Mouse (Mus musculus) hindbrain, embryonic 14.5 days (tissue): ENCODE measurements around the gene Meis2. TPM values are rescaled to one million over a fixed set of nuclear protein-coding genes. Genes with fewer than 3 reads are reported as not detected.

Source experiments
- ATAC-seq: fragments of 200-750 bp; cut with Nextera tagmentation; 2 replicates; pipeline ENCODE4 v1.8.0; 2017; ENCODE audit warnings: moderate number of reproducible peaks, mild to moderate bottlenecking, moderate TSS enrichment, moderate library complexity; ENCODE audit not compliant: low FRiP score
- DNase-seq: peaks from one replicate; pipeline ENCODE4 v3.0.0-alpha.2; 2015; ENCODE audit warnings: low spot score
- H3K27ac ChIP-seq: fragments of 300-500 bp; sonication (generic); 2 replicates; pipeline ENCODE4 v1.5.1; 2014; ENCODE audit warnings: mild to moderate bottlenecking, moderate library complexity
- H3K27me3 ChIP-seq: fragments of 300-500 bp; sonication (generic); 2 replicates; pipeline ENCODE4 v1.6.1; 2014; ENCODE audit warnings: mild to moderate bottlenecking, low read length, mixed read lengths; ENCODE audit not compliant: control insufficient read depth, insufficient read depth
- H3K36me3 ChIP-seq: fragments of 300-500 bp; sonication (generic); replicated peaks from 2 replicates; pipeline ENCODE4 v1.6.1; 2014; ENCODE audit not compliant: control insufficient read depth, insufficient read depth
- H3K4me1 ChIP-seq: fragments of 300-500 bp; sonication (generic); replicated peaks from 2 replicates; pipeline ENCODE4 v1.6.1; 2014; ENCODE audit warnings: antibody characterized with exemption, low read length, mixed read lengths; ENCODE audit not compliant: control insufficient read depth, insufficient read depth
- H3K4me2 ChIP-seq: fragments of 300-500 bp; sonication (generic); replicated peaks from 2 replicates; pipeline ENCODE4 v1.6.1; 2014; ENCODE audit warnings: mild to moderate bottlenecking, moderate library complexity
- H3K4me3 ChIP-seq: fragments of 300-500 bp; sonication (generic); replicated peaks from 2 replicates; pipeline ENCODE4 v1.5.1; 2014; ENCODE audit warnings: mild to moderate bottlenecking, low read length
- H3K9ac ChIP-seq: fragments of 300-500 bp; sonication (generic); 2 replicates; pipeline ENCODE4 v1.6.1; 2014
- H3K9me3 ChIP-seq: fragments of 300-500 bp; sonication (generic); 2 replicates; pipeline ENCODE4 v1.6.1; 2016; ENCODE audit warnings: low read length; ENCODE audit not compliant: control insufficient read depth
- WGBS: fragments of 180-500 bp; shearing (Covaris S2); extraction: QIAGEN DNeasy Blood & Tissue Kit; methylation state at CpG from one replicate; pipeline ENCODE4 v1.1.7; 2014; 5-methylcytosine and 5-hydroxymethylcytosine counted together
- polyA plus RNA-seq: library from polyadenylated mRNA; unstranded; fragments of >200 nt; fragmentation: Nextera tagmentation; extraction: Ambion mirVana; gene quantifications from 2 replicates; pipeline ENCODE4 v1.2.1, GENCODE M21; 2014

The Meis2 gene
- polyA plus RNA-seq, 1 experiment from 2014 or later: 159 TPM

GRCm38 (mm10) chr2:116070614-116071425 is 5.2 kb upstream of the Meis2 start:
- WGBS: 8% methylated on average over 10 of the region's 10 CpGs
- ATAC-seq: no peak
- peak; percentile 41 for DNase-seq
- H3K9ac ChIP-seq: peak overlapping the region; percentile 99
- peak overlapping the region; percentile 71 for H3K4me3 ChIP-seq
- H3K9me3 ChIP-seq: no peaks in the 10 kb centered on the region
- peak overlapping the region; percentile 65 for H3K4me2 ChIP-seq
- H3K4me1 ChIP-seq: peaks cover 14% of the 10 kb centered on the region; the same call in 1 of the 2 replicates
- peak overlapping the region; percentile 99 for H3K27ac ChIP-seq
- 0 out of 2 replicates have a peak, but pooled peaks cover 4% of the 10 kb centered on the region for H3K27me3 ChIP-seq
- H3K36me3 ChIP-seq: no peaks in the 10 kb centered on the region

- 11% methylated on average over 8 of the region's 8 CpGs for WGBS
- ATAC-seq: no peak
- peak; percentile 32 for DNase-seq
Measured at GRCm38 (mm10) chr2:116069451-116070225, 4.0 kb upstream of the Meis2 start.

GRCm38 (mm10) chr2:116068901-116069300 is 3.3 kb upstream of the Meis2 start:
- no peak for ATAC-seq
- H3K4me1 ChIP-seq: no peaks in the 10 kb centered on the region

More at GRCm38 (mm10) chr2:116069451-116070225, 4.0 kb upstream of the Meis2 start:
- H3K27me3 ChIP-seq: 0 out of 2 replicates have a peak, but pooled peaks cover 1% of the 10 kb centered on the region
- H3K4me1 ChIP-seq: peaks cover 2% of the 10 kb centered on the region; the same call in 1 of the 2 replicates
- no peaks in the 10 kb centered on the region for H3K9me3 ChIP-seq
- H3K36me3 ChIP-seq: no peaks in the 10 kb centered on the region
- peak overlapping the region; percentile 65 for H3K4me2 ChIP-seq
- peak overlapping the region; percentile 99 for H3K27ac ChIP-seq
- peak overlapping the region; percentile 71 for H3K4me3 ChIP-seq
- peak overlapping the region; percentile 99 for H3K9ac ChIP-seq

GRCm38 (mm10) chr2:116068461-116068860 is 2.8 kb upstream of the Meis2 start:
- H3K27me3 ChIP-seq: no peaks in the 10 kb centered on the region
- ATAC-seq: no peak
- no peaks in the 10 kb centered on the region for H3K4me1 ChIP-seq
- H3K4me2 ChIP-seq: peak overlapping the region; percentile 65
- no peaks in the 10 kb centered on the region for H3K36me3 ChIP-seq
- peak overlapping the region; percentile 99 for H3K27ac ChIP-seq
- peak; percentile 40 for DNase-seq
- H3K9ac ChIP-seq: peak overlapping the region; percentile 99
- WGBS: 2% methylated on average over 11 of the region's 11 CpGs
- H3K4me3 ChIP-seq: peak overlapping the region; percentile 71
- H3K9me3 ChIP-seq: no peaks in the 10 kb centered on the region

More at GRCm38 (mm10) chr2:116068901-116069300, 3.3 kb upstream of the Meis2 start:
- Histone ChIP-seq H3K27me3 (no peaks in the 10 kb centered on the region), H3K4me3 (peak overlapping the region; percentile 71), H3K4me2 (peak overlapping the region; percentile 65), H3K36me3 (no peaks in the 10 kb centered on the region), H3K27ac (peak overlapping the region; percentile 99), H3K9ac (peak overlapping the region; percentile 99), H3K9me3 (no peaks in the 10 kb centered on the region)
- WGBS: 4% methylated on average over 7 of the region's 7 CpGs
- peak; percentile 24 for DNase-seq

GRCm38 (mm10) chr2:116067711-116068110 is 2.1 kb upstream of the Meis2 start:
- H3K4me2 ChIP-seq: peak overlapping the region; percentile 65
- 1% methylated on average over 15 of the region's 15 CpGs for WGBS
- no peaks in the 10 kb centered on the region for H3K36me3 ChIP-seq
- H3K9me3 ChIP-seq: no peaks in the 10 kb centered on the region
- peak overlapping the region; percentile 71 for H3K4me3 ChIP-seq
- H3K9ac ChIP-seq: peak overlapping the region; percentile 99
- no peak for ATAC-seq
- peak overlapping the region; percentile 99 for H3K27ac ChIP-seq
- H3K27me3 ChIP-seq: no peaks in the 10 kb centered on the region
- DNase-seq: peak; percentile 54
- H3K4me1 ChIP-seq: no peaks in the 10 kb centered on the region

- peak; percentile 80 for DNase-seq
- Histone ChIP-seq H3K4me1 (no peaks in the 10 kb centered on the region), H3K36me3 (no peaks in the 10 kb centered on the region), H3K9me3 (no peaks in the 10 kb centered on the region), H3K4me3 (peak overlapping the region; percentile 71), H3K9ac (peak overlapping the region; percentile 99), H3K27me3 (no peaks in the 10 kb centered on the region), H3K4me2 (peak overlapping the region; percentile 65), H3K27ac (peak overlapping the region; percentile 99)
- ATAC-seq: peak; percentile 55
- under 1% methylated on average over 27 of the region's 27 CpGs for WGBS
Measured at GRCm38 (mm10) chr2:116067065-116067497, 1.4 kb upstream of the Meis2 start.

- peak; percentile 59 for DNase-seq
- peak overlapping the region; percentile 65 for H3K4me2 ChIP-seq
- H3K36me3 ChIP-seq: no peaks in the 10 kb centered on the region
- peak overlapping the region; percentile 71 for H3K4me3 ChIP-seq
- WGBS: under 1% methylated on average over 36 of the region's 36 CpGs
- peak; percentile 25 for ATAC-seq
- H3K9me3 ChIP-seq: no peaks in the 10 kb centered on the region
- H3K4me1 ChIP-seq: no peaks in the 10 kb centered on the region
- H3K9ac ChIP-seq: peak overlapping the region; percentile 99
- no peaks in the 10 kb centered on the region for H3K27me3 ChIP-seq
- peak overlapping the region; percentile 99 for H3K27ac ChIP-seq
Measured at GRCm38 (mm10) chr2:116066057-116066941, 660 bp upstream of the Meis2 start.

- H3K36me3 ChIP-seq: peaks cover 6% of the 10 kb centered on the region; the same call in 1 of the 2 replicates
- H3K9me3 ChIP-seq: no peaks in the 10 kb centered on the region
- DNase-seq: peak; percentile 71
- ATAC-seq: no peak
- H3K4me3 ChIP-seq: peak overlapping the region; percentile 71
- no peaks in the 10 kb centered on the region; the same call in 1 of the 2 replicates for H3K4me1 ChIP-seq
- no peaks in the 10 kb centered on the region for H3K27me3 ChIP-seq
- WGBS: under 1% methylated on average over 10 of the region's 10 CpGs
- H3K27ac ChIP-seq: peak overlapping the region; percentile 99
- H3K4me2 ChIP-seq: peak overlapping the region; percentile 65
- peak overlapping the region; percentile 99 for H3K9ac ChIP-seq
Measured at GRCm38 (mm10) chr2:116065057-116065456, 582 bp downstream of the Meis2 start.
